Mouse (Mus musculus): ENCODE measurements around the gene Mllt6. TPM values are rescaled to one million over a fixed set of nuclear protein-coding genes. Genes with fewer than 3 reads are reported as not detected.
"Not testable (repeated sequence)": the region's sequence is repeated elsewhere in the genome, so short reads cannot be mapped to it uniquely, and the experiment has no call there.

The Mllt6 gene
- total and polyA plus RNA-seq, 3 experiments, result 17.2 to 17.6 TPM; not detected in 1

DNA sequence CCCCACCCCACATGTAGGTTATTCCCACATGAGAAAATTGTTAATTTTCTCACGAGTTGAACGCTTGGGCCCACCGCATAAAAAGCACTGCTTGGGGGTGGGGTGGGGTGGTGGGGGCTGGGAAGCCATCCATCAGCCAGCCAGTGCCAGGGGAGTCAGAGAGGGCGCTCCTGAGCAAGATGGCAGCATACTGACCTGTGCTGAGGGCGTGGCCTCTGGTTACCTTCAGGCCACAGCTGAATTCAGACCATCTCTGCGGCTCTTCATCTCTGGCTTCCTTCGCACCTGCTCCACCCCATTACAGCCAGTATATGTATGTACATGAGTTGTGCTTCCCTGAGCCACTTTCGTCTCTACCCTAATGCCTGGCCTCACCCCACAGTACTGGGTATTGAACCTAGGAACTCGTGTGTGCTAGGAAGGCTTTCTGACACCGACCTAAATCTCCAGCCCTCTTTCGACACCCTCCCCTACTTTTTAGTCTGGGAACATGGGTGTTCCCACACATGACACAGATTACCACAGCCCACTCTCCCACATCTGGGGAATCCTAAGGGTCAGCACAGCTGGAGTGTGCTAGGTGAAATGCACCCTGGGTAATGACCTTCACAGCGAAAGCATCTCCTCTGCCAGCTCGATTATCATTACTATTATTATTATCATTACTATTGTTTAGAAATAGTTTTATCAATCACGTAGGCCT, 6.8 kb upstream of the Mllt6 start:
- H3K27me3 ChIP-seq (ENCODE audit: control insufficient read depth in 1 of 2, insufficient read depth in 2 of 2, low read length in 2 of 2), result no peaks in the 10 kb centered on the region
- H3K4me3 ChIP-seq (ENCODE audit: control insufficient read depth in 1 of 2, insufficient read depth in 1 of 2, low read depth in 2 of 2, low read length in 2 of 2), result no peak overlapping the region
- peaks cover 0 to 7% of the 10 kb centered on the region in 2 experiments; a peak in 2 of 4 replicates for H3K36me3 ChIP-seq (ENCODE audit: control insufficient read depth in 1 of 2, insufficient read depth in 2 of 2, low read length in 2 of 2)
- H3K9me3 ChIP-seq (replicated peaks; ENCODE audit: insufficient read depth, low read length), result no peaks in the 10 kb centered on the region
- DNase-seq (ENCODE audit: low read depth, low spot score), result no peak
- no peak overlapping the region for H3K27ac ChIP-seq (ENCODE audit: control insufficient read depth, low read depth, low read length)
- no peak overlapping the region for H3K9ac ChIP-seq (ENCODE audit: control insufficient read depth, low read depth, low read length, poor library complexity, severe bottlenecking)
- TF ChIP-seq MEF2A (IDR thresholded peaks at IDR 0.05; ENCODE audit: extremely low read depth, insufficient replicate concordance, low read depth, low read length, poor library complexity, severe bottlenecking) (no peak), MXI1 (IDR thresholded peaks at IDR 0.05; ENCODE audit: low read depth, low read length) (no peak), GABPA (IDR thresholded peaks at IDR 0.05; ENCODE audit: low read depth, low read length) (no peak), TAL1 (IDR thresholded peaks at IDR 0.05; ENCODE audit: low read length) (no peak), MAZ (IDR thresholded peaks at IDR 0.05; ENCODE audit: low read depth, low read length) (no peak), MAX (IDR thresholded peaks at IDR 0.05; ENCODE audit: low read length) (no peak), CTCF (IDR thresholded peaks at IDR 0.05 in 2 of 3, conservative IDR thresholded peaks at IDR 0.05 in 1 of 3; ENCODE audit: control insufficient read depth in 1 of 3, insufficient read depth in 1 of 3, low read depth in 2 of 3, low read length in 3 of 3, poor library complexity in 1 of 3, severe bottlenecking in 1 of 3) (no peak), CHD2 (IDR thresholded peaks at IDR 0.05; ENCODE audit: low read length) (no peak), RAD21 (IDR thresholded peaks at IDR 0.05; ENCODE audit: low read depth, low read length) (no peak), USF1 (IDR thresholded peaks at IDR 0.05; ENCODE audit: low read depth, low read length) (no peak), MYC (IDR thresholded peaks at IDR 0.05; ENCODE audit: low read depth, low read length) (no peak), MYB (IDR thresholded peaks at IDR 0.05; ENCODE audit: low read depth, low read length) (no peak), TBP (IDR thresholded peaks at IDR 0.05; ENCODE audit: low read depth, low read length) (no peak), KAT2A (conservative IDR thresholded peaks at IDR 0.05; ENCODE audit: low read depth, low read length) (no peak), POLR2A (IDR thresholded peaks at IDR 0.05; ENCODE audit: control insufficient read depth in 1 of 2, insufficient read depth in 1 of 2, low read depth in 1 of 2, low read length in 2 of 2, poor library complexity in 1 of 2) (no peak), UBTF (IDR thresholded peaks at IDR 0.05; ENCODE audit: borderline replicate concordance, insufficient read depth, low read depth, low read length) (no peak), MAFK (IDR thresholded peaks at IDR 0.05; ENCODE audit: borderline replicate concordance, low read depth, low read length) (no peak), SIN3A (IDR thresholded peaks at IDR 0.05; ENCODE audit: low read length) (no peak)
- peaks cover 7 to 13% of the 10 kb centered on the region in 2 experiments for H3K4me1 ChIP-seq (ENCODE audit: control insufficient read depth in 1 of 2, insufficient read depth in 2 of 2, low read length in 2 of 2)
- peaks cover 4% of the 10 kb centered on the region; the same call in 1 of the 2 replicates for H3K79me2 ChIP-seq (ENCODE audit: control insufficient read depth, insufficient read depth, low read length, poor library complexity)

DNA sequence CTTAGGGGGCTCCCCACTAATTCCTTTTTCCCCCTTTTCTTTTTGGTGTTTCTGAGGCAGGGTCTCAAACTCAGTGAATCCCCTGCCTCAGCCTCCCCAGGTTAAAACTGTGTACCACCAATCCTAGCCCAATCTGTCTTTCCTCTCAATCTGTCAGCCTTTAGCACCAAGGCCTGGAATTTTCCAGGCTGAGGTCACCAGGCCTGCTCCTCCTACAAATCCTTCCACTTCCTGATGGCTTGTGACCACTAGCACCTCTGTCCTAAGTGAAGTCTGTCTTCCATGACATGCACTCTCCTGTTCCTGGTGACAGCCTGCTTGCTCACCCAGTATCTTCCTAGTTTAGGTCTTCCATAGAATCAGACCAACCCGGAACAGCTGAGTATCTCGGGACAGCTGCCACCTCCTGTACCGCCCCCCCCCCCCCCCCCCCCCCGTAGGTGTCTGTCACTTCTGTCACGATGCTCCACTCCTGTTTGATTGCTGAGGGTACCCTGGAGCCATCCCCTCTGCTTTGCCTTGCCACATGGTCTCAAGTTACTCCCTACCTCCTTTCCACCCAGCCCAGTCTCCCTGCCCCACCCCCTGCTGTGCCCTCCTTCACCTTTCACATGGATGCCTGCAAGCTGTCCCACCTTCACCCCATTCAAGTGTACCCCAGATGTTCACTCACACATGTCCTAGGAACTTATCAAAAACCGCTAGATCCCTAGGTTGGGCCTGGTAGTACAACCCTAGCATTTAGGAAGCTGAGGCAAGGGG, 5.8 kb upstream of the Mllt6 start:
- Histone ChIP-seq H3K79me2 (ENCODE audit: control insufficient read depth, insufficient read depth, low read length, poor library complexity) (peaks cover 4% of the 10 kb centered on the region; the same call in 1 of the 2 replicates), H3K27ac (ENCODE audit: control insufficient read depth, low read depth, low read length) (no peak overlapping the region), H3K27me3 (ENCODE audit: control insufficient read depth in 1 of 2, insufficient read depth in 2 of 2, low read length in 2 of 2) (no peaks in the 10 kb centered on the region), H3K9ac (ENCODE audit: control insufficient read depth, low read depth, low read length, poor library complexity, severe bottlenecking) (no peak overlapping the region), H3K36me3 (ENCODE audit: control insufficient read depth in 1 of 2, insufficient read depth in 2 of 2, low read length in 2 of 2) (peaks cover 0 to 7% of the 10 kb centered on the region in 2 experiments; a peak in 2 of 4 replicates), H3K9me3 (replicated peaks; ENCODE audit: insufficient read depth, low read length) (no peaks in the 10 kb centered on the region), H3K4me3 (ENCODE audit: control insufficient read depth in 1 of 2, insufficient read depth in 1 of 2, low read depth in 2 of 2, low read length in 2 of 2) (no peak overlapping the region), H3K4me1 (ENCODE audit: control insufficient read depth in 1 of 2, insufficient read depth in 2 of 2, low read length in 2 of 2) (peaks cover 8 to 13% of the 10 kb centered on the region in 2 experiments)
- DNase-seq (ENCODE audit: low read depth, low spot score), result no peak
- TF ChIP-seq BHLHE40 (IDR thresholded peaks at IDR 0.05; ENCODE audit: borderline replicate concordance, low read depth, low read length) (no peak), CHD2 (IDR thresholded peaks at IDR 0.05; ENCODE audit: low read length) (no peak), ZNF384 (IDR thresholded peaks at IDR 0.05; ENCODE audit: low read depth, low read length) (no peak), CHD1 (IDR thresholded peaks at IDR 0.05; ENCODE audit: low read depth, low read length) (no peak), MYB (IDR thresholded peaks at IDR 0.05; ENCODE audit: low read depth, low read length) (no peak), ZC3H11A (IDR thresholded peaks at IDR 0.05; ENCODE audit: low read depth, low read length) (no peak)

DNA sequence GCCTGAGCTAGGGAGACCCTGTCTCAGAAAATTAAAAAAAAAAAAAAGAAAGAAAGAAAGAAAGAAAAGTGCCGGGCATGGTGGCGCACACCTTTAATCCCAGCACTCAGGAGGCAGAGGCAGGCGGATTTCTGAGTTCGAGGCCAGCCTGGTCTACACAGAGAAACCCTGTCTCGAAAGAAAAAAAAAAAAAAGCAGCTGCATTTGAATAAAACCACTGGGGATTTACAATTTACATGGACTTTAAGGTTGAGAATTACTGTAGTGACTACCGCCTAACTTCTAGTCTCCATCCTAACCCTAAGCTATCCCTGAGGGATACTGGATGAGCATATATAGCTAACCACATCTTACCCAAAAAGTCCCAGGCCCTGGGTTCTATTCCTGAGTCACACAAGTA, 5.2 kb upstream of the Mllt6 start:
- peaks cover 8 to 13% of the 10 kb centered on the region in 2 experiments for H3K4me1 ChIP-seq (ENCODE audit: control insufficient read depth in 1 of 2, insufficient read depth in 2 of 2, low read length in 2 of 2)
- not testable (repeated sequence) for H3K36me3 ChIP-seq (ENCODE audit: control insufficient read depth in 1 of 2, insufficient read depth in 2 of 2, low read length in 2 of 2); H3K27me3 ChIP-seq (ENCODE audit: control insufficient read depth in 1 of 2, insufficient read depth in 2 of 2, low read length in 2 of 2); H3K9me3 ChIP-seq (replicated peaks; ENCODE audit: insufficient read depth, low read length); H3K4me3 ChIP-seq (ENCODE audit: control insufficient read depth in 1 of 2, insufficient read depth in 1 of 2, low read depth in 2 of 2, low read length in 2 of 2); DNase-seq (ENCODE audit: low read depth, low spot score); H3K79me2 ChIP-seq (ENCODE audit: control insufficient read depth, insufficient read depth, low read length, poor library complexity); H3K27ac ChIP-seq (ENCODE audit: control insufficient read depth, low read depth, low read length); H3K9ac ChIP-seq (ENCODE audit: control insufficient read depth, low read depth, low read length, poor library complexity, severe bottlenecking)

Measured in MEL (cell line).